Mouse (Mus musculus) ovary, adult 18-20 months (tissue): ENCODE results near the gene Ap5s1.
"Not testable (repeated sequence)": the region's sequence is repeated elsewhere in the genome, so short reads cannot be mapped to it uniquely, and the experiment has no call there.

ENCODE experiments used
- DNase-seq: peaks from one replicate; pipeline ENCODE4 v3.0.0; 2022; ENCODE audit warnings: low spot score, mixed read lengths

The Ap5s1 gene

GRCm38 (mm10) chr2:131221853-131222515 lies 15.1 kb downstream of the Ap5s1 start:
- DNase-seq = no peak

- DNase-seq = no peak
Observed at GRCm38 (mm10) chr2:131222562-131222961, 15.7 kb downstream of the Ap5s1 start.

GRCm38 (mm10) chr2:131223569-131223968 lies 16.7 kb downstream of the Ap5s1 start:
- DNase-seq = peak; percentile 75

GRCm38 (mm10) chr2:131225178-131225577 lies 18.3 kb downstream of the Ap5s1 start:
- no peak for DNase-seq

GRCm38 (mm10) chr2:131226669-131227068 lies 19.8 kb downstream of the Ap5s1 start:
- not testable (repeated sequence) for DNase-seq

GRCm38 (mm10) chr2:131227243-131227642 lies 20.4 kb downstream of the Ap5s1 start:
- DNase-seq = no peak

GRCm38 (mm10) chr2:131232558-131232957 lies 25.7 kb downstream of the Ap5s1 start:
- DNase-seq = no peak

- DNase-seq = peak; percentile 96
Observed at GRCm38 (mm10) chr2:131233307-131234126, 26.6 kb downstream of the Ap5s1 start, which contains the start of gene Mavs. Gene Mavs, plus strand, starts transcription at chr2:131234063.

GRCm38 (mm10) chr2:131234127-131234650 lies 27.3 kb downstream of the Ap5s1 start:
- no peak for DNase-seq

- no peak for DNase-seq
Observed at GRCm38 (mm10) chr2:131234970-131235635, 28.2 kb downstream of the Ap5s1 start.

GRCm38 (mm10) chr2:131242180-131242579 lies 35.3 kb downstream of the Ap5s1 start:
- no peak for DNase-seq

- DNase-seq = no peak
Observed at GRCm38 (mm10) chr2:131242929-131243328, 36.1 kb downstream of the Ap5s1 start.

GRCm38 (mm10) chr2:131253681-131254328 lies 46.9 kb downstream of the Ap5s1 start:
- peak; percentile 67 for DNase-seq

- no peak for DNase-seq
Observed at GRCm38 (mm10) chr2:131254329-131254713, 47.4 kb downstream of the Ap5s1 start.

- no peak for DNase-seq
Observed at GRCm38 (mm10) chr2:131255738-131256137, 48.9 kb downstream of the Ap5s1 start.

GRCm38 (mm10) chr2:131258693-131259092 lies 51.8 kb downstream of the Ap5s1 start:
- DNase-seq = no peak

GRCm38 (mm10) chr2:131260544-131261307 lies 53.8 kb downstream of the Ap5s1 start:
- DNase-seq = no peak

- DNase-seq = no peak
Observed at GRCm38 (mm10) chr2:131261481-131262212, 54.8 kb downstream of the Ap5s1 start.

- DNase-seq = peak; percentile 97
Observed at GRCm38 (mm10) chr2:131262213-131262672, 55.4 kb downstream of the Ap5s1 start, which contains the start of gene Pank2. Gene Pank2, plus strand, starts transcription at chr2:131262495.
